Mouse (Mus musculus): ENCODE results near the gene Flt3. TPM values are rescaled to one million over a fixed set of nuclear protein-coding genes. Genes with fewer than 3 reads are reported as not detected.

Flt3 gene
- polyA plus RNA-seq, 1 experiment from 2014 or later = 0.06 TPM

GRCm38 (mm10) chr5:147314646-147315431 lies 85.5 kb downstream of the Flt3 start:
- 1% methylated on average over 39 of the region's 39 CpGs for WGBS
- no peaks in the 10 kb centered on the region for H3K36me3 ChIP-seq (replicated peaks)
- H3K9me3 ChIP-seq = no peaks in the 10 kb centered on the region
- H3K27me3 ChIP-seq (replicated peaks; ENCODE audit: low read depth, poor library complexity, severe bottlenecking) = peaks cover 100% of the 10 kb centered on the region
- H3K27ac ChIP-seq (replicated peaks) = no peak overlapping the region
- peak; percentile 45 for DNase-seq (ENCODE audit: low spot score)
- no peaks in the 10 kb centered on the region for H3K4me1 ChIP-seq
- no peak overlapping the region for H3K4me3 ChIP-seq

GRCm38 (mm10) chr5:147312830-147313685 lies 87.2 kb downstream of the Flt3 start:
- Histone ChIP-seq H3K4me1 (no peaks in the 10 kb centered on the region), H3K36me3 (replicated peaks) (no peaks in the 10 kb centered on the region), H3K27me3 (replicated peaks; ENCODE audit: low read depth, poor library complexity, severe bottlenecking) (peaks cover 100% of the 10 kb centered on the region), H3K9me3 (no peaks in the 10 kb centered on the region), H3K27ac (replicated peaks) (no peak overlapping the region), H3K4me3 (no peak overlapping the region)
- WGBS = 1% methylated on average over 27 of the region's 27 CpGs
- DNase-seq (ENCODE audit: low spot score) = peak; percentile 39

- DNase-seq (ENCODE audit: low spot score) = no peak
Observed at GRCm38 (mm10) chr5:147309786-147310185, 90.5 kb downstream of the Flt3 start.

GRCm38 (mm10) chr5:147308451-147308850 lies 91.8 kb downstream of the Flt3 start:
- no peaks in the 10 kb centered on the region for H3K9me3 ChIP-seq
- no peak overlapping the region for H3K27ac ChIP-seq (replicated peaks)
- DNase-seq (ENCODE audit: low spot score) = no peak
- H3K36me3 ChIP-seq (replicated peaks) = no peaks in the 10 kb centered on the region
- H3K27me3 ChIP-seq (replicated peaks; ENCODE audit: low read depth, poor library complexity, severe bottlenecking) = peaks cover 100% of the 10 kb centered on the region
- peaks cover 22% of the 10 kb centered on the region for H3K4me1 ChIP-seq
- no peak overlapping the region for H3K4me3 ChIP-seq
- 4% methylated on average over 9 of the region's 9 CpGs for WGBS

More at GRCm38 (mm10) chr5:147309786-147310185, 90.5 kb downstream of the Flt3 start:
- Histone ChIP-seq H3K9me3 (no peaks in the 10 kb centered on the region), H3K27ac (replicated peaks) (no peak overlapping the region), H3K36me3 (replicated peaks) (no peaks in the 10 kb centered on the region), H3K4me3 (no peak overlapping the region), H3K4me1 (peaks cover 16% of the 10 kb centered on the region), H3K27me3 (replicated peaks; ENCODE audit: low read depth, poor library complexity, severe bottlenecking) (peaks cover 100% of the 10 kb centered on the region)
- WGBS = 4% methylated on average over 2 of the region's 2 CpGs

- H3K27me3 ChIP-seq (replicated peaks; ENCODE audit: low read depth, poor library complexity, severe bottlenecking) = peaks cover 100% of the 10 kb centered on the region
- H3K4me3 ChIP-seq = no peak overlapping the region
- H3K4me1 ChIP-seq = peaks cover 22% of the 10 kb centered on the region
- H3K36me3 ChIP-seq (replicated peaks) = no peaks in the 10 kb centered on the region
- 2% methylated on average over 12 of the region's 12 CpGs for WGBS
- H3K9me3 ChIP-seq = no peaks in the 10 kb centered on the region
- DNase-seq (ENCODE audit: low spot score) = peak; percentile 28
- no peak overlapping the region for H3K27ac ChIP-seq (replicated peaks)
Observed at GRCm38 (mm10) chr5:147307398-147307785, 92.9 kb downstream of the Flt3 start.

GRCm38 (mm10) chr5:147306638-147307397 lies 93.5 kb downstream of the Flt3 start, which contains the start of gene Cdx2:
TSS of gene Cdx2 (minus strand) at chr5:147307270.
- Histone ChIP-seq H3K4me1 (peaks cover 22% of the 10 kb centered on the region), H3K9me3 (no peaks in the 10 kb centered on the region), H3K27me3 (replicated peaks; ENCODE audit: low read depth, poor library complexity, severe bottlenecking) (peaks cover 100% of the 10 kb centered on the region), H3K36me3 (replicated peaks) (no peaks in the 10 kb centered on the region), H3K4me3 (peak within 1 kb of the TSS; percentile 36), H3K27ac (replicated peaks) (no peak within 1 kb of the TSS)
- peak; percentile 55 for DNase-seq (ENCODE audit: low spot score)
- under 1% methylated on average over 63 of the region's 63 CpGs for WGBS

- DNase-seq (ENCODE audit: low spot score) = peak; percentile 57
- WGBS = under 1% methylated on average over 58 of the region's 58 CpGs
- Histone ChIP-seq H3K4me3 (peak overlapping the region; percentile 36), H3K4me1 (peaks cover 25% of the 10 kb centered on the region), H3K27ac (replicated peaks) (no peak overlapping the region), H3K9me3 (no peaks in the 10 kb centered on the region), H3K27me3 (replicated peaks; ENCODE audit: low read depth, poor library complexity, severe bottlenecking) (peaks cover 100% of the 10 kb centered on the region), H3K36me3 (replicated peaks) (no peaks in the 10 kb centered on the region)
Observed at GRCm38 (mm10) chr5:147305856-147306637, 94.2 kb downstream of the Flt3 start.

- peak overlapping the region; percentile 13; the same call in 1 of the 2 replicates for H3K4me3 ChIP-seq
- no peaks in the 10 kb centered on the region for H3K9me3 ChIP-seq
- WGBS = under 1% methylated on average over 16 of the region's 16 CpGs
- H3K27me3 ChIP-seq (replicated peaks; ENCODE audit: low read depth, poor library complexity, severe bottlenecking) = peaks cover 100% of the 10 kb centered on the region
- DNase-seq (ENCODE audit: low spot score) = peak; percentile 52
- H3K27ac ChIP-seq (replicated peaks) = no peak overlapping the region
- H3K36me3 ChIP-seq (replicated peaks) = no peaks in the 10 kb centered on the region
- peaks cover 26% of the 10 kb centered on the region for H3K4me1 ChIP-seq
Observed at GRCm38 (mm10) chr5:147305166-147305565, 95.1 kb downstream of the Flt3 start.

- H3K36me3 ChIP-seq (replicated peaks) = no peaks in the 10 kb centered on the region
- peak; percentile 63 for DNase-seq (ENCODE audit: low spot score)
- H3K27ac ChIP-seq (replicated peaks) = no peak overlapping the region
- peaks cover 33% of the 10 kb centered on the region for H3K4me1 ChIP-seq
- H3K4me3 ChIP-seq = peak overlapping the region; percentile 13; the same call in 1 of the 2 replicates
- WGBS = under 1% methylated on average over 54 of the region's 54 CpGs
- H3K27me3 ChIP-seq (replicated peaks; ENCODE audit: low read depth, poor library complexity, severe bottlenecking) = peaks cover 100% of the 10 kb centered on the region
- no peaks in the 10 kb centered on the region for H3K9me3 ChIP-seq
Observed at GRCm38 (mm10) chr5:147304276-147305155, 95.8 kb downstream of the Flt3 start.

- no peak overlapping the region for H3K4me3 ChIP-seq
- no peaks in the 10 kb centered on the region for H3K9me3 ChIP-seq
- peaks cover 36% of the 10 kb centered on the region for H3K4me1 ChIP-seq
- peaks cover 100% of the 10 kb centered on the region for H3K27me3 ChIP-seq (replicated peaks; ENCODE audit: low read depth, poor library complexity, severe bottlenecking)
- WGBS = 4% methylated on average over 13 of the region's 13 CpGs
- H3K36me3 ChIP-seq (replicated peaks) = no peaks in the 10 kb centered on the region
- peak; percentile 33 for DNase-seq (ENCODE audit: low spot score)
- no peak overlapping the region for H3K27ac ChIP-seq (replicated peaks)
Observed at GRCm38 (mm10) chr5:147302746-147303400, 97.4 kb downstream of the Flt3 start.

Data from embryonic facial prominence, embryonic 10.5 days (tissue).